Mouse (Mus musculus) forebrain, embryonic 16.5 days (tissue): Measurements from ENCODE around the gene Pla2g6. TPM values are rescaled to one million over a fixed set of nuclear protein-coding genes. Genes with fewer than 3 reads are reported as not detected.

Experiments
- ATAC-seq: fragments of 200-750 bp; cut with Nextera tagmentation; 2 replicates; pipeline ENCODE4 v1.8.0; 2017; ENCODE audit warnings: mild to moderate bottlenecking, moderate library complexity
- H3K27ac ChIP-seq: fragments of 300-500 bp; sonication (generic); 2 replicates; pipeline ENCODE4 v1.5.1; 2014; ENCODE audit warnings: low read length, control low read depth
- H3K27me3 ChIP-seq: fragments of 300-500 bp; sonication (generic); replicated peaks from 2 replicates; pipeline ENCODE4 v1.6.1; 2014; ENCODE audit warnings: low read length; ENCODE audit not compliant: control insufficient read depth, insufficient read depth
- H3K36me3 ChIP-seq: fragments of 300-500 bp; sonication (generic); 2 replicates; pipeline ENCODE4 v1.6.1; 2014; ENCODE audit not compliant: control insufficient read depth, insufficient read depth
- H3K4me1 ChIP-seq: fragments of 300-500 bp; sonication (generic); replicated peaks from 2 replicates; pipeline ENCODE4 v1.6.1; 2014; ENCODE audit warnings: low read length; ENCODE audit not compliant: control insufficient read depth, insufficient read depth
- H3K4me2 ChIP-seq: fragments of 300-500 bp; sonication (generic); 2 replicates; pipeline ENCODE4 v1.6.1; 2014; ENCODE audit warnings: mild to moderate bottlenecking, low read length, control low read depth
- H3K4me3 ChIP-seq: fragments of 300-500 bp; sonication (generic); replicated peaks from 2 replicates; pipeline ENCODE4 v1.5.1; 2014; ENCODE audit warnings: mild to moderate bottlenecking, low read length, control low read depth
- H3K9ac ChIP-seq: fragments of 300-500 bp; sonication (generic); replicated peaks from 2 replicates; pipeline ENCODE4 v1.6.1; 2014; ENCODE audit warnings: low read depth, low read length, control low read depth
- H3K9me3 ChIP-seq: fragments of 300-500 bp; sonication (generic); 2 replicates; pipeline ENCODE4 v1.6.1; 2016; ENCODE audit warnings: low read length; ENCODE audit not compliant: control insufficient read depth
- WGBS: fragments of 180-500 bp; shearing (Covaris S2); extraction: QIAGEN DNeasy Blood & Tissue Kit; methylation state at CpG from one replicate; pipeline ENCODE4 v1.1.7; 2014; 5-methylcytosine and 5-hydroxymethylcytosine counted together
- polyA plus RNA-seq: library from polyadenylated mRNA; unstranded; fragments of >200 nt; fragmentation: Nextera tagmentation; extraction: Ambion mirVana; gene quantifications from 2 replicates; pipeline ENCODE4 v1.2.1, GENCODE M21; 2015

The Pla2g6 gene
- polyA plus RNA-seq, 1 experiment from 2014 or later: 31.0 TPM

- no peaks in the 10 kb centered on the region for H3K9me3 ChIP-seq
- H3K4me2 ChIP-seq: no peak overlapping the region
- no peaks in the 10 kb centered on the region for H3K36me3 ChIP-seq
- peaks cover 11% of the 10 kb centered on the region for H3K27me3 ChIP-seq
- ATAC-seq: no peak
- 88% methylated on average over 6 of the region's 6 CpGs for WGBS
- H3K27ac ChIP-seq: no peak overlapping the region
- H3K4me1 ChIP-seq: peaks cover 18% of the 10 kb centered on the region
- no peak overlapping the region for H3K9ac ChIP-seq
- H3K4me3 ChIP-seq: no peak overlapping the region
Observed at GRCm38 (mm10) chr15:79352479-79352878, 24.3 kb upstream of the Pla2g6 start.

- 33% methylated on average over 15 of the region's 15 CpGs for WGBS
- no peak overlapping the region for H3K9ac ChIP-seq
- no peak for ATAC-seq
- H3K4me1 ChIP-seq: peaks cover 7% of the 10 kb centered on the region
- no peak overlapping the region for H3K4me3 ChIP-seq
- no peaks in the 10 kb centered on the region for H3K9me3 ChIP-seq
- H3K4me2 ChIP-seq: no peak overlapping the region
- H3K27ac ChIP-seq: no peak overlapping the region
- no peaks in the 10 kb centered on the region for H3K36me3 ChIP-seq
- H3K27me3 ChIP-seq: peaks cover 8% of the 10 kb centered on the region
Observed at GRCm38 (mm10) chr15:79351331-79351767, 23.2 kb upstream of the Pla2g6 start.

GRCm38 (mm10) chr15:79350866-79351265 is 22.7 kb upstream of the Pla2g6 start:
- Histone ChIP-seq H3K9ac (no peak overlapping the region), H3K4me2 (no peak overlapping the region), H3K36me3 (no peaks in the 10 kb centered on the region), H3K27me3 (peaks cover 6% of the 10 kb centered on the region), H3K4me1 (peaks cover 7% of the 10 kb centered on the region), H3K4me3 (no peak overlapping the region), H3K27ac (no peak overlapping the region), H3K9me3 (no peaks in the 10 kb centered on the region)
- 89% methylated on average over 4 of the region's 4 CpGs for WGBS
- no peak for ATAC-seq

GRCm38 (mm10) chr15:79348651-79349050 is 20.5 kb upstream of the Pla2g6 start:
- Histone ChIP-seq H3K4me2 (peak overlapping the region; percentile 90; the same call in 1 of the 2 replicates), H3K4me3 (no peak overlapping the region; the same call in 1 of the 2 replicates), H3K9ac (no peak overlapping the region), H3K9me3 (no peaks in the 10 kb centered on the region), H3K27me3 (peaks cover 6% of the 10 kb centered on the region), H3K36me3 (no peaks in the 10 kb centered on the region), H3K4me1 (peaks cover 7% of the 10 kb centered on the region), H3K27ac (no peak overlapping the region)
- no peak for ATAC-seq
- WGBS: 68% methylated on average over 8 of the region's 8 CpGs

- Histone ChIP-seq H3K9ac (peak overlapping the region; percentile 71), H3K4me1 (peaks cover 7% of the 10 kb centered on the region), H3K27ac (peak overlapping the region; percentile 71), H3K4me2 (peak overlapping the region; percentile 90), H3K9me3 (no peaks in the 10 kb centered on the region), H3K27me3 (peaks cover 6% of the 10 kb centered on the region), H3K4me3 (peak overlapping the region; percentile 76), H3K36me3 (no peaks in the 10 kb centered on the region)
- WGBS: under 1% methylated on average over 46 of the region's 46 CpGs
- peak; percentile 69 for ATAC-seq
Observed at GRCm38 (mm10) chr15:79347845-79348506, 19.8 kb upstream of the Pla2g6 start.

GRCm38 (mm10) chr15:79347165-79347844 is 19.1 kb upstream of the Pla2g6 start:
- Histone ChIP-seq H3K4me1 (peaks cover 9% of the 10 kb centered on the region), H3K9ac (peak overlapping the region; percentile 71), H3K9me3 (no peaks in the 10 kb centered on the region), H3K4me2 (peak overlapping the region; percentile 90), H3K36me3 (no peaks in the 10 kb centered on the region), H3K4me3 (peak overlapping the region; percentile 76), H3K27me3 (peaks cover 6% of the 10 kb centered on the region), H3K27ac (peak overlapping the region; percentile 71)
- WGBS: under 1% methylated on average over 58 of the region's 61 CpGs
- ATAC-seq: peak; percentile 95

GRCm38 (mm10) chr15:79346051-79346793 is 18.0 kb upstream of the Pla2g6 start, which contains the start of gene Maff:
Gene Maff, plus strand, starts transcription at chr15:79346621.
- H3K36me3 ChIP-seq: no peaks in the 10 kb centered on the region
- H3K4me2 ChIP-seq: peak within 1 kb of the TSS; percentile 90
- no peaks in the 10 kb centered on the region for H3K9me3 ChIP-seq
- WGBS: 52% methylated on average over 8 of the region's 8 CpGs
- H3K27ac ChIP-seq: peak within 1 kb of the TSS; percentile 71
- ATAC-seq: no peak
- peaks cover 6% of the 10 kb centered on the region for H3K27me3 ChIP-seq
- H3K9ac ChIP-seq: peak within 1 kb of the TSS; percentile 71
- H3K4me1 ChIP-seq: peaks cover 9% of the 10 kb centered on the region
- H3K4me3 ChIP-seq: peak within 1 kb of the TSS; percentile 76

- Histone ChIP-seq H3K4me1 (peaks cover 9% of the 10 kb centered on the region), H3K27ac (no peak overlapping the region), H3K27me3 (peaks cover 4% of the 10 kb centered on the region), H3K4me3 (no peak overlapping the region), H3K9me3 (no peaks in the 10 kb centered on the region), H3K4me2 (no peak overlapping the region), H3K36me3 (no peaks in the 10 kb centered on the region), H3K9ac (no peak overlapping the region)
- no peak for ATAC-seq
- 81% methylated on average over 4 of the region's 4 CpGs for WGBS
Observed at GRCm38 (mm10) chr15:79344627-79345026, 16.4 kb upstream of the Pla2g6 start.
